Mouse (Mus musculus): ENCODE data around the gene Tesk2.

The Tesk2 gene

DNA sequence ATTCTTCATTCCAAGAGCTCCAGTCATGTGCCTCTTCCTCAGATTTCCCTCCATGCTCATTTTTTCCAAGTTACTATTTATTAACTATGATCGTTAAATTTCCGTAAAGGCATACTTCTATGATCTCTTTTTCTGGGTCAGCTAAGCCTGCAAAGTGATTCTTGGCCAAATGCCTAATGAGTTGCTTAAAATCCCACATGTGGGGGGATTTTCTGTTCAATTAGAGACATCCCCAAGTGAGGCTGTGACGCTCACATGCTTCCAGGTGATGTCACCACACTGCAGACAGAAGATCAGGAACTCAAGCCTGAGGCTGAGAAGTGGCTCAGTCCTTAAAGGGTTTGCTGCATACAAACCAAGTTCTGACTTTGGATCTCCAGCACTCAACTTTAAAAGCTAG, 129.2 kb downstream of the Tesk2 start:
- no peak for DNase-seq (ENCODE audit: low read depth, low spot score)

DNA sequence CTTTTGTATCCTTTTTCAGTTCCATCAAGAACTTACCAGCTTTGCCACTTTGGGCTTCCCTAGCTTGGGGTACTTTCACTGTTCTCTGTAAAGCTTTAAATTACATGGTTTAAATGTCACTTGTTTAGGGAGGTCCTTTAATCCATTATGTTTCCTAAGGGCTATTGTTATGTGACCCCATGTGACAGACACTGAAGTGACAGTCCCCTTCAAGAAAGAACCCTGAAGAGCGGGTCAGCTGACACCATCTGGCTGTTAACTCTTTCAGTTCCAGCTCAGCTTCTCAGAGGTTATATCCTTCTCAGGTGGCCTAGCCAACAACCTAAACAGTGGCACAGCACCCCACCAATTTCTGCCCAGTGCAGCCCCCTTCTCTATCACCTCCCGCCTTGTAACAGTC, 133.5 kb downstream of the Tesk2 start:
- DNase-seq (ENCODE audit: low read depth, low spot score): no peak
